Mouse (Mus musculus): ENCODE results near the gene Gm45021. TPM values are rescaled to one million over a fixed set of nuclear protein-coding genes. Genes with fewer than 3 reads are reported as not detected.

Gene Gm45021
- total and polyA plus RNA-seq, 3 experiments = not detected

DNA sequence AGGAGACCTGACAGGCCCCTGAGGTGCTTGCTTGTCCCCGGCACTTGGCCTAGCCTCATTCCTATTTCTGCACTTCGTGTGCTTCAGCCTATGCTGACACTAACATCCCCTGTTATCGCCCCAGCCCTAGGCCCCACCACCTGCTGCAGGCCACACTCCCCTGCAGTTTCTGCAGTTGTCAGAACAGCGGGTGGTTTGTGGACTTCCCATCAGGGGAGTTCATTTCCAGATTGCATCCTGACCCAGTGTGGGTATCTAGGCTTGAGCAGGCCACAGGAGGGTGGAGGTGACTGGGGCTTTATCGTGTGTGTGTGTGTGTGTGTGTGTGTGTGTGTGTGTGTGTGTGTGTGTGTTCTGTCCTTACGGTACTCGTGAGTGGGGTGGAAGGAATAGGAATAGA lies 20.1 kb downstream of the Gm45021 start:
- H3K4me1 ChIP-seq (ENCODE audit: control insufficient read depth in 1 of 2, insufficient read depth in 2 of 2) = peaks cover 0 to 12% of the 10 kb centered on the region in 2 experiments; a peak in 1 of 4 replicates
- DNase-seq (ENCODE audit: extremely low read depth) = no peak
- TF ChIP-seq POLR2AphosphoS2 (IDR thresholded peaks at IDR 0.05; ENCODE audit: low read depth, low read length) (no peak), ETS1 (conservative IDR thresholded peaks at IDR 0.05; ENCODE audit: low read depth, low read length) (no peak), MAX (IDR thresholded peaks at IDR 0.05; ENCODE audit: low read length) (no peak), BHLHE40 (IDR thresholded peaks at IDR 0.05; ENCODE audit: low read depth, low read length) (no peak), RAD21 (IDR thresholded peaks at IDR 0.05; ENCODE audit: low read depth, low read length) (no peak), CHD1 (IDR thresholded peaks at IDR 0.05; ENCODE audit: low read depth, low read length) (no peak), ZNF384 (IDR thresholded peaks at IDR 0.05; ENCODE audit: low read depth, low read length) (no peak), ELF1 (IDR thresholded peaks at IDR 0.05; ENCODE audit: low read depth, low read length) (no peak), UBTF (IDR thresholded peaks at IDR 0.05; ENCODE audit: low read depth, low read length) (no peak), USF2 (conservative IDR thresholded peaks at IDR 0.05; ENCODE audit: low read depth, low read length) (no peak), JUND (conservative IDR thresholded peaks at IDR 0.05; ENCODE audit: low read depth, low read length) (no peak), POLR2A (IDR thresholded peaks at IDR 0.05; ENCODE audit: low read depth, low read length) (no peak), MEF2A (IDR thresholded peaks at IDR 0.05; ENCODE audit: borderline replicate concordance, low read depth, low read length) (no peak), KAT2A (IDR thresholded peaks at IDR 0.05; ENCODE audit: insufficient replicate concordance, low read length) (no peak), TBP (conservative IDR thresholded peaks at IDR 0.05; ENCODE audit: low read depth, low read length) (no peak), USF1 (IDR thresholded peaks at IDR 0.05; ENCODE audit: low read depth, low read length) (no peak)
- no peak overlapping the region for H3K27ac ChIP-seq (ENCODE audit: insufficient read depth, low read depth)
- no peak overlapping the region for H3K4me3 ChIP-seq (replicated peaks in 1 of 3; ENCODE audit: low read depth in 2 of 3, low read length in 2 of 3, poor library complexity in 1 of 3)
- H3K9me3 ChIP-seq (replicated peaks; ENCODE audit: low read length) = no peaks in the 10 kb centered on the region
- H3K79me2 ChIP-seq (replicated peaks; ENCODE audit: control insufficient read depth, extremely low read depth, insufficient read depth, poor library complexity, severe bottlenecking) = no peaks in the 10 kb centered on the region
- H3K36me3 ChIP-seq (replicated peaks in 1 of 2; ENCODE audit: control insufficient read depth in 1 of 2, insufficient read depth in 1 of 2, low read length in 1 of 2) = peaks cover 10 to 58% of the 10 kb centered on the region in 2 experiments
- dilution Hi-C loops (cut with MboI; ENCODE audit: extremely low pct_ligation_motif_present, extremely low pct_unique_long_range_greater_than_20kb, low sequenced_read_pairs) = no loop called here
- no peak overlapping the region for H3K9ac ChIP-seq (ENCODE audit: insufficient read depth, low read depth)
- H3K4me2 ChIP-seq (ENCODE audit: insufficient read depth, low read depth, poor library complexity, severe bottlenecking) = no peak overlapping the region
- H3K27me3 ChIP-seq (replicated peaks) = no peaks in the 10 kb centered on the region
- in situ Hi-C loops (cut with MboI; ENCODE audit: low pct_ligation_motif_present, low pct_unique_long_range_greater_than_20kb, low sequenced_read_pairs) = no loop called here

DNA sequence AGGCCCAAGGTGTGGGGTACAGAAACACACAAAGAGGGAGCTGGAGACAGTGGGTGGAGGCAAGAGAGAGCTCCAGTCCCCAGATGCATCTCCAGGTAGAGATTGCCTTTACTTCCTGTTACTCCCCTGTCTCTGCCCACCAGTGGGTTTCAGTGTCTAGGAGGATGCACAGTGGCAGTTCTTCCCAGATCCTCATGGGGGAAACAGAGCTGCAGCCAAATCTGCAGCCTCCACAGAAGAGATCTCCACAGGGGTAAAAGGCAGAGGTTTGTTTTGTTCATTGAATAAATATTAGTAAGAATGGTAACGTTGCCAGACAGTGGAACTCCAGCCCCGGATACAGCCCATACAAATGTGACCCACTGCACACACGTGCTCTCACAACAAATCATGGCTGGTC lies 21.2 kb downstream of the Gm45021 start:
- H3K4me3 ChIP-seq (replicated peaks in 1 of 3; ENCODE audit: low read depth in 2 of 3, low read length in 2 of 3, poor library complexity in 1 of 3) = no peak overlapping the region
- no peak overlapping the region for H3K4me2 ChIP-seq (ENCODE audit: insufficient read depth, low read depth, poor library complexity, severe bottlenecking)
- H3K79me2 ChIP-seq (replicated peaks; ENCODE audit: control insufficient read depth, extremely low read depth, insufficient read depth, poor library complexity, severe bottlenecking) = no peaks in the 10 kb centered on the region
- in situ Hi-C loops (cut with MboI; ENCODE audit: low pct_ligation_motif_present, low pct_unique_long_range_greater_than_20kb, low sequenced_read_pairs) (no loop called here), dilution Hi-C loops (cut with MboI; ENCODE audit: extremely low pct_ligation_motif_present, extremely low pct_unique_long_range_greater_than_20kb, low sequenced_read_pairs) (no loop called here)
- H3K4me1 ChIP-seq (ENCODE audit: control insufficient read depth in 1 of 2, insufficient read depth in 2 of 2) = peaks cover 0 to 12% of the 10 kb centered on the region in 2 experiments; a peak in 1 of 4 replicates
- H3K36me3 ChIP-seq (replicated peaks in 1 of 2; ENCODE audit: control insufficient read depth in 1 of 2, insufficient read depth in 1 of 2, low read length in 1 of 2) = peaks cover 13 to 63% of the 10 kb centered on the region in 2 experiments
- no peak overlapping the region for H3K27ac ChIP-seq (ENCODE audit: insufficient read depth, low read depth)
- no peaks in the 10 kb centered on the region for H3K9me3 ChIP-seq (replicated peaks; ENCODE audit: low read length)
- TF ChIP-seq MYC (IDR thresholded peaks at IDR 0.05; ENCODE audit: low read depth, low read length) (no peak), CTCF (conservative IDR thresholded peaks at IDR 0.05 in 1 of 2, IDR thresholded peaks at IDR 0.05 in 1 of 2; ENCODE audit: low read depth in 2 of 2, low read length in 2 of 2) (0 out of 4 replicates have a peak, but pooled peaks of 1 of the 2 experiments have one; percentile 7), MEF2A (IDR thresholded peaks at IDR 0.05; ENCODE audit: borderline replicate concordance, low read depth, low read length) (no peak), RAD21 (IDR thresholded peaks at IDR 0.05; ENCODE audit: low read depth, low read length) (peak; percentile 0), ZNF384 (IDR thresholded peaks at IDR 0.05; ENCODE audit: low read depth, low read length) (no peak)
- DNase-seq (ENCODE audit: extremely low read depth) = no peak
- no peaks in the 10 kb centered on the region for H3K27me3 ChIP-seq (replicated peaks)
- H3K9ac ChIP-seq (ENCODE audit: insufficient read depth, low read depth) = no peak overlapping the region
